Mouse (Mus musculus): ENCODE data around the gene Gmnn. TPM values are rescaled to one million over a fixed set of nuclear protein-coding genes. Genes with fewer than 3 reads are reported as not detected.

Gmnn gene
- polyA plus RNA-seq, 1 experiment = 91.4 TPM

GRCm38 (mm10) chr13:24723699-24724394, 37.9 kb downstream of the Gmnn start:
- WGBS = 83% methylated on average over 8 of the region's 8 CpGs
- no peaks in the 10 kb centered on the region; the same call in 1 of the 2 replicates for H3K4me1 ChIP-seq (ENCODE audit: control insufficient read depth, insufficient read depth, low read length)
- H3K27ac ChIP-seq (ENCODE audit: control insufficient read depth, insufficient read depth, low read depth, low read length, poor library complexity) = no peak overlapping the region
- TF ChIP-seq POLR2A (IDR thresholded peaks at IDR 0.05; ENCODE audit: borderline replicate concordance, control insufficient read depth, low read depth, low read length) = no peak
- TF ChIP-seq CTCF (IDR thresholded peaks at IDR 0.05; ENCODE audit: control insufficient read depth, insufficient read depth, low read length) = no peak
- no peak overlapping the region for H3K4me3 ChIP-seq (replicated peaks; ENCODE audit: control insufficient read depth, low read depth, low read length)

- 88% methylated on average over 10 of the region's 10 CpGs for WGBS
- Histone ChIP-seq H3K27ac (ENCODE audit: control insufficient read depth, insufficient read depth, low read depth, low read length, poor library complexity) (no peak overlapping the region), H3K4me1 (ENCODE audit: control insufficient read depth, insufficient read depth, low read length) (no peaks in the 10 kb centered on the region; the same call in 1 of the 2 replicates), H3K4me3 (replicated peaks; ENCODE audit: control insufficient read depth, low read depth, low read length) (no peak overlapping the region)
- TF ChIP-seq POLR2A (IDR thresholded peaks at IDR 0.05; ENCODE audit: borderline replicate concordance, control insufficient read depth, low read depth, low read length) (no peak), CTCF (IDR thresholded peaks at IDR 0.05; ENCODE audit: control insufficient read depth, insufficient read depth, low read length) (no peak)
Measured at GRCm38 (mm10) chr13:24721502-24721901, 40.2 kb downstream of the Gmnn start.

- 86% methylated on average over 7 of the region's 7 CpGs for whole genome bisulfite sequencing
- Histone ChIP-seq H3K4me1 (ENCODE audit: control insufficient read depth, insufficient read depth, low read length) (no peaks in the 10 kb centered on the region), H3K4me3 (replicated peaks; ENCODE audit: control insufficient read depth, low read depth, low read length) (no peak overlapping the region), H3K27ac (ENCODE audit: control insufficient read depth, insufficient read depth, low read depth, low read length, poor library complexity) (no peak overlapping the region)
- TF ChIP-seq CTCF (IDR thresholded peaks at IDR 0.05; ENCODE audit: control insufficient read depth, insufficient read depth, low read length) = no peak
Measured at GRCm38 (mm10) chr13:24717677-24718076, 44.0 kb downstream of the Gmnn start.

- 85% methylated on average over 9 of the region's 9 CpGs for WGBS
- TF ChIP-seq POLR2A (IDR thresholded peaks at IDR 0.05; ENCODE audit: borderline replicate concordance, control insufficient read depth, low read depth, low read length) (no peak), CTCF (IDR thresholded peaks at IDR 0.05; ENCODE audit: control insufficient read depth, insufficient read depth, low read length) (no peak)
- Histone ChIP-seq H3K4me3 (replicated peaks; ENCODE audit: control insufficient read depth, low read depth, low read length) (no peak overlapping the region), H3K4me1 (ENCODE audit: control insufficient read depth, insufficient read depth, low read length) (no peaks in the 10 kb centered on the region), H3K27ac (ENCODE audit: control insufficient read depth, insufficient read depth, low read depth, low read length, poor library complexity) (no peak overlapping the region)
Measured at GRCm38 (mm10) chr13:24716441-24716840, 45.3 kb downstream of the Gmnn start.

GRCm38 (mm10) chr13:24715601-24716000, 46.1 kb downstream of the Gmnn start:
- no peak overlapping the region for H3K27ac ChIP-seq (ENCODE audit: control insufficient read depth, insufficient read depth, low read depth, low read length, poor library complexity)
- 81% methylated on average over 5 of the region's 5 CpGs for WGBS
- TF ChIP-seq POLR2A (IDR thresholded peaks at IDR 0.05; ENCODE audit: borderline replicate concordance, control insufficient read depth, low read depth, low read length) = no peak
- no peak for TF ChIP-seq CTCF (IDR thresholded peaks at IDR 0.05; ENCODE audit: control insufficient read depth, insufficient read depth, low read length)
- H3K4me3 ChIP-seq (replicated peaks; ENCODE audit: control insufficient read depth, low read depth, low read length) = no peak overlapping the region
- no peaks in the 10 kb centered on the region for H3K4me1 ChIP-seq (ENCODE audit: control insufficient read depth, insufficient read depth, low read length)

- WGBS = 88% methylated on average over 9 of the region's 9 CpGs
- H3K4me3 ChIP-seq (replicated peaks; ENCODE audit: control insufficient read depth, low read depth, low read length) = no peak overlapping the region
- TF ChIP-seq CTCF (IDR thresholded peaks at IDR 0.05; ENCODE audit: control insufficient read depth, insufficient read depth, low read length) (no peak), POLR2A (IDR thresholded peaks at IDR 0.05; ENCODE audit: borderline replicate concordance, control insufficient read depth, low read depth, low read length) (no peak)
- H3K4me1 ChIP-seq (ENCODE audit: control insufficient read depth, insufficient read depth, low read length) = peaks cover 2% of the 10 kb centered on the region; the same call in 1 of the 2 replicates
- H3K27ac ChIP-seq (ENCODE audit: control insufficient read depth, insufficient read depth, low read depth, low read length, poor library complexity) = no peak overlapping the region
Measured at GRCm38 (mm10) chr13:24714360-24714885, 47.3 kb downstream of the Gmnn start.

- Histone ChIP-seq H3K4me1 (ENCODE audit: control insufficient read depth, insufficient read depth, low read length) (peaks cover 2% of the 10 kb centered on the region; the same call in 1 of the 2 replicates), H3K27ac (ENCODE audit: control insufficient read depth, insufficient read depth, low read depth, low read length, poor library complexity) (no peak overlapping the region), H3K4me3 (replicated peaks; ENCODE audit: control insufficient read depth, low read depth, low read length) (no peak overlapping the region)
- WGBS = 62% methylated on average over 16 of the region's 16 CpGs
- TF ChIP-seq CTCF (IDR thresholded peaks at IDR 0.05; ENCODE audit: control insufficient read depth, insufficient read depth, low read length) (peak; percentile 77), POLR2A (IDR thresholded peaks at IDR 0.05; ENCODE audit: borderline replicate concordance, control insufficient read depth, low read depth, low read length) (no peak)
Measured at GRCm38 (mm10) chr13:24713434-24714000, 48.2 kb downstream of the Gmnn start.

- TF ChIP-seq POLR2A (IDR thresholded peaks at IDR 0.05; ENCODE audit: borderline replicate concordance, control insufficient read depth, low read depth, low read length) = no peak
- TF ChIP-seq CTCF (IDR thresholded peaks at IDR 0.05; ENCODE audit: control insufficient read depth, insufficient read depth, low read length) = no peak
- H3K27ac ChIP-seq (ENCODE audit: control insufficient read depth, insufficient read depth, low read depth, low read length, poor library complexity) = no peak overlapping the region
- 78% methylated on average over 7 of the region's 7 CpGs for WGBS
- H3K4me3 ChIP-seq (replicated peaks; ENCODE audit: control insufficient read depth, low read depth, low read length) = no peak overlapping the region
- peaks cover 2% of the 10 kb centered on the region; the same call in 1 of the 2 replicates for H3K4me1 ChIP-seq (ENCODE audit: control insufficient read depth, insufficient read depth, low read length)
Measured at GRCm38 (mm10) chr13:24712581-24713130, 49.1 kb downstream of the Gmnn start.
